Mouse (Mus musculus) C2C12 (cell line): ENCODE results near the gene S1pr4.

Source experiments
- CEBPB ChIP-seq: IDR thresholded peaks from one replicate; pipeline ENCODE4 v1.6.1; 2011; ENCODE audit warnings: low read depth, mild to moderate bottlenecking, control low read depth, moderate library complexity
- CTCF ChIP-seq: IDR thresholded peaks from one replicate; pipeline ENCODE4 v1.5.1; 2011; ENCODE audit not compliant: control insufficient read depth, insufficient read depth, insufficient read length
- FOSL1 ChIP-seq: IDR thresholded peaks from one replicate; pipeline ENCODE4 v1.8.0; 2011; ENCODE audit warnings: mild to moderate bottlenecking, low read length; ENCODE audit not compliant: poor library complexity, insufficient read depth, severe bottlenecking
- MAX ChIP-seq: IDR thresholded peaks from one replicate; pipeline ENCODE4 v1.6.1; 2011; ENCODE audit warnings: mild to moderate bottlenecking, control low read depth
- MYOD1 ChIP-seq: IDR thresholded peaks from one replicate; pipeline ENCODE4 v1.6.1; 2011; ENCODE audit warnings: low read depth; ENCODE audit not compliant: control insufficient read depth, insufficient read length
- MYOG ChIP-seq: IDR thresholded peaks from one replicate; pipeline ENCODE4 v1.6.1; 2011; ENCODE audit not compliant: control insufficient read depth, insufficient read length; ENCODE audit errors: extremely low read depth
- USF1 ChIP-seq: IDR thresholded peaks from one replicate; pipeline ENCODE4 v1.6.1; 2011; ENCODE audit warnings: low read depth, mild to moderate bottlenecking, control low read depth, moderate library complexity

DNA sequence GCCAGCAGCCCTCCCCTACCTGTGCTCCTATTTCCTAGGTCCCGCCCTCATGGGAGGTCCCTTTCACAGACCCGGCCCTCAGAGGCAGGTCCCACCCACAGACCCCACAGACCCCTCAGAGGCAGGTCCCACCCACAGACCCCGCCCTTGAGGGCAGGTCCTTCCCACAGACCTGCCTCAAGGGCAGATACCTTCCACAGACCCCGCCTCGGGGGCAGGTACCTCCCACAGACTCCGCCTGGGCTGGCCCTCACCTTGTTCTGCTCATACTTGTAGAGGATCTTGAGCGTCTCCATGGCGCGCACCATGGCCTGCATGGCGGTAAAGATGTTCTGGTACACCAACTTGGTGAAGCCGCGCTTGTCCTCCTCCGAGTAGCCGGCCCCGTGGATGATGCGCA lies 34.9 kb upstream of the S1pr4 start:
- TF ChIP-seq USF1 (no peak), CTCF (no peak), MYOD1 (no peak), MYOG (no peak), MAX (no peak), FOSL1 (no peak), CEBPB (no peak)
